Mouse (Mus musculus) lung, postnatal 36 days (tissue): Measurements from ENCODE around the gene Klhdc4.
A peak's percentile ranks its signal among the peaks of the same experiment; 100 is the strongest.

Source experiments
- DNase-seq: peaks from one replicate; pipeline ENCODE4 v3.0.0; 2022; ENCODE audit warnings: mixed read lengths

Gene Klhdc4

DNA sequence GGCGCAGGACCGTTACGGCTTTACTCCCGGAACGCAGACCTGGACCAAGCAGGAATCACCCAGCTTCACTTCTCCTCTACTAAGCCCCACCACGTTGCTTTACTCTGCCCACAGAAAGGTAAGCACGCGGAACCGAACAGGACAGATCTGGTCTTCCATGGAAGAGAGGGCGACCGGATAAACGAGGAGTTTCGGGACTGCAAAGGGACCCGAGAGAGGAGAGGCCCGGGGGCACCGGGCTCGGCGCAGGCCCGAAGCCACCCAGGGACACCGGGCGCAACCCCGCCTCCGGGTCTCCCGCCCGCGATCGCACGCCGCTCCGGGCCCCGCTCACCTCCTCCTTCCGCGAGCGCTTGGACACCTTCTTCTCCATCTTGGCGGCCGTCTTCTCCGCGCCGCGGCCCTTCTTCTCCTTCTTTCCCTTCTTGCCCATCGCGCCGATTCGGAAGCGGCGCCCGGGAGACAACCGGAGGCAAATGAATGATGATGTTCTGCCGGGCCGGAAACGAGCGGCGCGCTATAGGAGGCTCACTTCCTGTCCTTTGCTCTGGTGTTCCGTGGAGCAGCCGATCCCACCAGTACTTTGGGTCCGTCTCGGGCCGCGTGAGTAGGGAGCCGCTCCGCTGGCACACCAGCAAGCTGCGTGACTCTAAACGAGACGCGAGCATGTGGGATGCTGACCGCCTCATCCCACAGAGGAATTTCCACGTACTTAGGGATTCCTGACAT is at the start of gene Klhdc4:
Gene Klhdc4 (minus strand): TSS at position 522 of the 729 bp plus-strand sequence.
- peak; percentile 88 for DNase-seq

DNA sequence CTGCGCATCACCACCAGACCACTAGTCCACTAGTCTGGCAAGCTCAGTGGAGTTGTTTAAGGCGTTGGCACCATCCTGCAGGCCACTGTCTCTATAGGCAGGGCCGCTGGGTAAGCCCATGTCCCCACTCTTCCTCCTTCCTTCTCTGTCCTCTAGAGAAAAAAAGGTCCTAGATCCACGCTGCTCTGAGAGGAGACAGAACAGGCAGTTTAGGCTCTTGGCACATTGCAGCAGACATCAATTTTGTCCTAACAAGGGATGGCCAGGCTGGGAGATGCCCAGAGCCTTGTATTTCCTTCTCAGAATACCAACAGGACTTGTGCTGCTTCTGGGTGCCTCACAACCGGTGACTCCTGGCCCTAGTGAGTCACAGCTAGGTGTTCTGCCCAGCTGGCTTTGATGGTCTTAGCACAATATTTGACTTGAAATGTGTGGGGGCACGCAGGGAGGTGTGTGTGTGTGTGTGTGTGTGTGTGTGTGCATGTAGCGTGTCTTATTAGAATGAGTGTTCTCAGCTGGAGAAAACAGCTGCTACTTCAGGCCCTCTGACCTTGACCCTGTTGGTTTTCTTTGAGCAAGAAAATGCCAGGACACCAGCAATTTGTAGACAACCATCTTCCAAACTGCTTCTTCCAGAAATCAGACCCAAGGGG is 48.6 kb upstream of the Klhdc4 start:
- DNase-seq, result peak; percentile 49

DNA sequence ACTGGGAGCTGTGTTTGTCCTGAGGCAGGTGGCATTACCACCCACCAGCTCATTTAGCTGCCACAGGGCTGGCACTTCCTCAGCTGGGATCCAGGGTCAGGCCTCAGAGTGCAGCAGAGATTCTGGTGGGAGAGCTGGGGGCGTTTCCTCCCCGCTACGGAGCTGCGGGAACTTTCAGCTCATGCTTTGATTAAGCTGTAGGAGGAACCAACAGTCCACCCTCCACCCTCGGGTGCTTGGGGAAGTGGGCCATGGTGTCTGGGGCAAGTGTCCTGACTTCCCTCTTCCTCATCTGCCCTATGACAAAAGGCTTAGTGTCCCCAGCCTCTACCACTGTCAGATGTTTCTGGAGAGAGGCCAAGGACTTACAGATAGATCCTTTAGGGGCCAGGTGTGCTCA is 47.8 kb upstream of the Klhdc4 start:
- peak; percentile 60 for DNase-seq

DNA sequence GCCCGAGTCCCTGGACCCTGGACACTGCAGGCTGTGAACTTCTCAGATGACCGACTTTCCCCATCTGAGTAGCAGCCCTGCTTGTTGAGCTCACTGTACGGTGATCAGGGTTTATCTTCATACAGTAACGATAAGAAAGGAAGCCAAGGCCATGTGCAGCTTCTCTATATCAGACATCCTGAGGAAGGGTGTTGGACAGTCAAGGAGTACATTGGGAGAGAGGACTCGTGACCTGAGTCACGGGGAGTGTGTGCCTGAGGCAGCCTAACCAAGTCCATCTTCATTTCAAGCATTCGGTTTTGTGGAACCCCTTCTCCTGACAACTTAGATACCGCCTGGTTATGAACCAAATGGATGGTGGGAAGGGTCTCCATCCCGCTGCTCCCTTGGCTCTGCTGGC is 46.1 kb upstream of the Klhdc4 start:
- no peak for DNase-seq

DNA sequence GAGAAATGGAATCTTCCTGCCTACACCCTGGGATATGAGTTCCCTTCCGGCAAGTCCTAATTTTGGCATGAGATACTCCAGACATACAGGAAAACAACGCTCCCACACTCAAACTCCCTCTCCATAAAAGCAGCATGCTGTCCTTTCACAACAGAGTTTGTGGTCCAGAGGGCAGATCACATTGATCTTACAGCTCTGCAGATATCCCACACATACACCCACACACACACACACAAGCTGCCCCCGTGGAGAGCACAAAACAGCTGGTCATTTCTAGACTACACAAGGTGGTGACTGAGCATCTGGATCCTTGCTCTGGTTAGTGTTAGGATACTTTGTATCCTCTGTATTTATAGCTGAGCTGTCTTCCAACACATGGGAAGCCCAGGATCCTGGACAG is 45.7 kb upstream of the Klhdc4 start:
- DNase-seq, result no peak

DNA sequence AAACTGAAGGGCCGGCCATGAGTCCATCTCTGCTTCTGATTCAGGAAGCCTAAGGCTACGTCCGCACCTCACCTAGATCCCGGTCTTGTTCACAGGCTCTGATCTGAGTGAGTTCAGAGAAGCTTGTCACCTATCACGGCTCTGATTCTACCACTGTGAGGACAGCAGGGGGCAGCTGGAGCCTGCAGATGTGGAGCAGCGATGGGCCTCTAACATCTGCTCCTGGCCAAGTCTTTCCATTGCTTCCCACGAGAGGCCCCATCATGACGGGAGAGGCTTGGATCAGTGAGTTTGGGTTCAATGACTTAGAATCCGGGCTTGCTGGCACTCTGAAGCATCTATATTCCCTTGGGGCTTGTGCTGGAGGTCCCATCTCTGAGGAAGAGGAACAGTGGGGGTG is 44.7 kb upstream of the Klhdc4 start:
- DNase-seq, result peak; percentile 77

DNA sequence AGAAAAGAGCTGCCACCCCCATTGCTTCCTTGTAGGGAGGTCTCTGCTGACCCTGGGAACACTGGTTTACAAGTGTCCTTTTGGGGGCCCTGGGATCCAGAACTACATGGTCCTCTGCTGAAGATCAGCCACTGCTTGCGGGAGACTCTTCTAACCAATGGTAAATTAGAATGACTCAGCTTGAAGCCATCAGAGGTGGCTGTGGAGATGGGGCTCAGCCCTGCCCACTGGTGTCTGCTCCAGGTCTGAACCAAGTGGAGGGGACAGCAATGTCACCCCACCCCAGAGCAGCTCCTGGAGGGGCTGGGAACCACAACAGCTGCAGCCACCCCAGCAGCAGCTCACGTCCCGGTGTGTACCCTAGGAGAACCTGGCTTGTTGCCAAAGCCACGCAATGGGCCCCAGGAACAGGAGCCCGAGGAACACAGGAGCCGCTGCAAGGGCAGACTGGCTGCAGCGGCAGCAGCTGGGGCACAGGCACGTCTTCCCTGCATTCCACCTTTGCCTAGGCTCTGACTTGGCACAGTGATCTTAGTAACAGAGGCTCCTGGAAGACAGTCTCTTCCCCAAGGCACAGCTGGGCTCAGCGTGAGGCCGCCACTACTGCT is 42.6 kb upstream of the Klhdc4 start:
- no peak for DNase-seq

DNA sequence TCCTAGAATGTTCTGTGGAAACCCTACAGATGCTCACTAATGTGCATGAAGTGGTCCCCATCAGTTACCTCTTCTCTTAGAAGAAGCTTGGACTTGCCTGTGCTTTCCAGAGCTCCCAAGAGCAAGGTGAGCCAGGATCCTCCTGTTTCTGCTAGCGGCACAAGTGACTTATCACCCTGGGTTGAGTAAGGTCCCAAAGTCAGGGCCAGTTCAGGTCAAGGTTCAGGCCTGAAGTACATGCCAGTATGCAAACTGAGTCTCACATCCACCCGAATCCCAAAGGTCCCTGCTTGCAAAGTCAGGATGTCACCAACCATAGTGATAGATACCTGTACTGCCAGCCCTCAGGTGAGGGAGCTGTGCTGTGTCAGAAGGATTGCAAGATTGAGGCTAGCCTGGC is 40.8 kb upstream of the Klhdc4 start:
- DNase-seq, result no peak

DNA sequence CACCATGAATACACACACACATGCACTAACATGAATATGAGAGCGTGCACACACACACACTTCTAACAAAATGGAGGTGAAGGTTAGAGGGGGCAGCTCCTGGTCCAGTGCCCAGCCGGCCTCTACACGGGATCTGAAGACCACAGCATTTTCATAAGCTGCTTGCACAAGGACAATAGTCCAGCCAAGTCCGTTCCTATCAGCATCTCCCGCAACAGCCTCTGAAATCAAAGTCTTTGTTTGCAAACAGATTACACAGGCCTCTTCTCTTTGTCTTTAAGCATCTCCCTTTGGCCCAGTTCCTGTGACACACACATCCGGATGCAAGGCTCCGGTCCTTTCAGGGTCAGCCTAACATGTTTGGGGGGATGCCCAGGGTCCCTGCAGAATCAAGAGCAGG is 39.5 kb upstream of the Klhdc4 start:
- no peak for DNase-seq

DNA sequence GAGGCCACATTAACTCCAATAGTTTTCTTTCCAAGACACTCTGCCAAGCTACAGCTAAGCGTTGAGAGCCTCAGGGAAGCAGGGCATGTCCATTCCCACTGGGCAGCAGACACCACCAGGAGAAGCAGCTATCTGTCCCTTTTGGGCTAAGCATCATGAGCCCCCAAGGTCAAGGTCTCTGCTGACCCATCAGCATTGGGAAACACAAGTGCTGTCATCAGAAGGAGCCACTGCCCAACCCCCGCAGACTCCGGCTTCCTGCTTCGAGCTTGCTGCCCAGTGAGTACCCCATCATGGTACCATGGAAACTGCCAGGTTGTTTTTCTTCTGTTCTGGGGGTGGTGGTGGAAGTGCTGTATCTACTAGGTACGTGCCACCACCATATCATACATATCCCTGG is 38.8 kb upstream of the Klhdc4 start:
- DNase-seq, result no peak

DNA sequence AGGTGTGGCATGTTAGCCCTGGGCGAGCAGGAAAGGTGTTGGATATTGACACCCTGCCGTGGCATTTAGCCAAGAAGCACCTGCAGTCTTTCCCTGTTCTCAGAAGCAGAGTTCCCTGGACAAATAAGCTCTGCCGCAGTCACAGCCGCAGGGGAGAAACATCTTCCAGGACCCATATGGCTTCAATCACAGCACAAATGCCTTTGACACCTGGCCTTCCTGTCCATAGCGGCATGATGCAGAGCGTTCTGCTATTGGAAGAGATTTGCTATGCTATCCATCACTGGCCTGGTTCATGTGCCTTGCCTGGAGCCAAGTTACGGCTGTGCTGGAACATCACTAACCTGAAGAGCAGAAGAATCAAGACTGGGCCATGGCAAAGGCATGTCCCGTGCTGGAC is 36.0 kb upstream of the Klhdc4 start:
- no peak for DNase-seq

DNA sequence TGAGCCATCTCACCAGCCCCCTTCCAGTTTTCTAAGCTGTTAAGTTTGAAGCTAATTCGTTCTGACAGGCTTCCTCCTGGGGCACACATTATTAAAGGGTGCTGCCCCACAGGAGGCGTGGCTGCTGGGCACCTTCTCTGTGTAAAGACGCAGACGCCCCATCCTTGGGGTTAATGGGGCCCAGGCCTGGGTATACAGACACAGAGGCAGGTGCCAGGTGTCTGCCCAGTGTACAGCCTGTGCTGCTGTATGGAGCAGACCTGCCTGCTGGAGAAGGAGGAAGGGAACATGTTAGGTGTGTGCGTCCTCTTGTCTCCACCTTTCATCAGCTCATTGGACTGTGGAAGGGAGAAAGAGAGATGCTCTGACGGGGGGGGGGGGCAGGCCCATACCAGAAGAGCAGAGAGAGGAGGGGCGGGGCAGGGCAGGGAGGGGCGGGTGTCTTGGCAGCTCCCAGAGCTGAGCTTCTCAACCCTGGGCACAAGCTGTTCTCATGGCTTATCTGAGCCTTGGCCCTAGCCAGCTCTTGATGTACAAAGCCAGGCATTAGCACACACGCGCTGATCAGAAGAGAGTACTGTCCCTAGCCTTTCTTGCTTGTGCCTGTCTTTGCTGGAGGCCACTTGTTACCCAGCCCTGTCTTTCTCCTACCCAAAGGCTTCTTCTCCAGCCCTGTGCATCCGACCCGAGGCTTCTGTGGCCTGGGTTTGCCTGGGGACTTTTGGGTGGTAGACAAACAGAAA is 32.6 kb upstream of the Klhdc4 start:
- no peak for DNase-seq

DNA sequence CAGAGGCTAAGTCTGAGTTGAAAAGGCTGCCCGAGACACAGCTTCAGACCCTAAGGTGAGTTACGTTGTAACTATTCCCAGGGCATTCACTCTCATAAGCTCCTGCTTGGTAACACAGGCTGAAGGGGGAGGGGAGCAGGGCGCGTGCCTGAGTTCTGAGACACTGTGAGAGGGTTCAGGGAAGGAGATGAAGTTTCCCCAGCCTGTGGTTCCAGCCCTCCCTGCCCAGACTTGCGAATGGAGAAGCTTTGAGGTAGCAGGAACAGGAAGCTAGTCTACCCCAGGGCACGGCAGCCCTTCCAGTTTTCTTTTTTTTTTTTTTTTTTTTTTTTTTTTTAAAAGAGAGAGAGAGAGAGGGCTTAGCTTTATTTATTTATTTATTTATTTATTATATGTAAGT is 31.9 kb upstream of the Klhdc4 start:
- DNase-seq, result peak; percentile 61

DNA sequence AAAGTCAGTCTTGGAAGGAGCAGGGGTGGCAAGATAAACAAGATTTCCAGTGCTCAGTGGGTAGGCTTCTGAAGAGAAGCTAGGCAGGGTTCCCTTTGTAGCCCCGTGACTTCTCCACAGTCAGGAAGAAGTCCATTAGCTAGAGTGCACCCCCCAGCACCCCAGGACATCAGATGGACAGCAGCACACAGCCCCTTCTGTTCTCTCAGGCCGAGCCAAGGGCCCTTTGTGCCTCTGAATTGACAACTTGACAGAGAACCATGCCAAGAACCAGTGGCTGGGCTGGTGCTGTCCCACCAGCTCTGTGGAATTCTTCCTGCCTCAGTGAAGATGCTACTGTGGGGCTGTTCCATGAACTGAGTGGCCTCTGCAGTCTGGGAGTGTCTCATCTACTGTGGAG is 28.4 kb upstream of the Klhdc4 start:
- no peak for DNase-seq

DNA sequence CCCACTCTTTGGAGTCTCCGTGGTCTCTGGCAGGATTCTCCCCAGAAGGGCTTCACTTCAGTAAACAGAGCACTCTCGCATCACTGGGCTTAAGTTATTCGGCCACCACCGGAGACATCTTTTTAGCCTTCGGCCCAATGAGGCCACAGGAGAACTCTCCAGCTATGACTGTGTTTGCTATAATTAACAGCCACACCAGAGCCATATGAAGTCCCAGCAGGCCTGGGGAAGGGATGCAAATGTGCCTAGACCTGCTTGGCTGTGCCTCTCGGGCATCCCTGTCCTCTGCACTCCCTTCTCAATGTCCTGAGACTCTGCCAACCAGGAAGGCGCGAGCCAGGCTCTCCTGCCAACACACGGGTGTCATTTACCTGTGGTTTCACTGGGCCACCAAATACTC is 28.0 kb upstream of the Klhdc4 start:
- no peak for DNase-seq

DNA sequence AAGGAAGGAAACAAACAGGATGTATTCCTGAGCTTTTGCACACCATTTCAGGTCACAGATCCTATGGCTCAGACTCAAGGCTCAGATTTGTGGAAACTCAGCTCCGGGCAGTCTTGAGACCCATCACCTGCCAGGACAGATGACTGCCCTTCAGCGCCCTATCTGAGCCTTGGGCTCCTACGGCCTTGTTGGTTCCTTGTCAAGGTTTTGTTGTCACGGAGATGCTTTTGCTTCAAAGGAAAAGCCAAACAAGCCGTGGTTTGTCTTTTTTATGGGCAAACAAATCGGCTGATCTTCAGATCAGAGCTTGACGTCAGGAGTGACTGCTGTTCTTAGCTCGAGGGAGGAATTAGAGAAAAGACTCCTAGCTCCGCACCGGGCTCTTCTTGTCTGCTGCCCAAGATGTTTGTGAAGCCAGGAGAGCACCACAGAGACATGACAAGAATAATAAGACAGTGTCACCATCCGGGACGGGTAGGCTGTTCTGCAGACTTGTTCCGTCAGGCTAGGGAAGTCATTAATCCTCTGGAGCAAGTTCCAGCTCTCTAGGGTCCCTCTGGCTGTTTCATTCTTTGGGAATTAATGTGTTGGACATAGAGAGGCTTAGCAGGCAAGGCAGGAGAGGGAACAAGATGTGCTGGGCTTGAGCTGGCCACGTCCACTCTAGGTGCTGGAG is 26.8 kb upstream of the Klhdc4 start:
- DNase-seq, result no peak

DNA sequence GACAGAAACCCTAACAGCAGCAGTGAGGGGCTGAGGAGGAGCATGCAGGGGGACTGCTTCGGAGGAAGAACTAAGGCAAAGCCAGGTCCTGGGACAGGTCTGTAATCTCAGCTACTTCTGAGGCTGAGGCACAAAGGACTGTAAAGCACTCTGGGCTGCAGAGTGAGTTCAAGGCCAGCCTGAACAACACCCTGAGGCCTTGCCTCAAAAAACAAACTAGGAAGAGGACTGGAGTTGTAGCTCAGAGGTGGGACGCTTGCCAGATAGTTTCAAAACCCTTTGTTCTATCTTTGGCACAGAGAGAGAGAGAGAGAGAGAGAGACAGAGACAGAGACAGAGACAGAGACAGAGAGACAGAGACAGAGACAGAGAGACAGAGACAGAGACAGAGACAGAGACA is 24.2 kb upstream of the Klhdc4 start:
- DNase-seq, result no peak

DNA sequence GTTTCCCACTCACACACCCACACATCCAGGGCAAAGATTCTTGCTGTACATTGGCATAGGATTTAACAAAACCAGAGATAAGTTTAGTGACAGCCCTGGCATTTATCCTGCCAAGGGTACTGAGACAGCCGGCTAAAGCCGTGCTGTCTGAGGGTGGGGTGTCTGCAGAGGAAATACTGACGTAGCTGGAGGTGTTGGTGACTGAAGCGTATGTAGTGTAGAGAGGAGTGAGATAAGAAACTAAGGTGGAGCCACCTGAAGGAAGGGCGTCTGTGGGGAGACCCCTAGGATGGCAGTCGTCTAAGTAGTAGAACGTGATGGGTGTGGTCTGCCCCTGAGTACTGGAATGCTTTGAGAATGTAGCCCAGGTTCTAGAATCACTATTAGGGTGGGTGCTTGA is 23.1 kb upstream of the Klhdc4 start:
- no peak for DNase-seq

DNA sequence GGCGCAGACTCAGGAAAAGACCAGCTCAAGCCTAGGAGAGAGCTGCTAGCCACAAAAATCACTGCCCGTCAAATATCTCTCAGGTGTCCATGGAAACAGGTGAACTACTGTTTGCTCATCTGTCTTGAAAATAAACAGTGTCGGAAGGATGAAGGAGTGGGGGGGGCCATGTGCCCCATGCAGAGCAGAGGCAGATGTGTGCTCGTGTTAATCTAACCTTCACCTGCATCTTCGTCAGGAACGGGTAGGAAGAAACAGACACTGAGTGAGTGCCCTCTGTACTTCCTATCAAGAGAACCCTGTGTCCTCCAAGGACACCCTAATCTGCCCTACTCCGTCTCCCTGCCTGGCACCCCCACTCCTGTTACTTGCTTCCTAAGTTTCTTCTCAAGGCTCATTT is 22.3 kb upstream of the Klhdc4 start:
- DNase-seq, result no peak

DNA sequence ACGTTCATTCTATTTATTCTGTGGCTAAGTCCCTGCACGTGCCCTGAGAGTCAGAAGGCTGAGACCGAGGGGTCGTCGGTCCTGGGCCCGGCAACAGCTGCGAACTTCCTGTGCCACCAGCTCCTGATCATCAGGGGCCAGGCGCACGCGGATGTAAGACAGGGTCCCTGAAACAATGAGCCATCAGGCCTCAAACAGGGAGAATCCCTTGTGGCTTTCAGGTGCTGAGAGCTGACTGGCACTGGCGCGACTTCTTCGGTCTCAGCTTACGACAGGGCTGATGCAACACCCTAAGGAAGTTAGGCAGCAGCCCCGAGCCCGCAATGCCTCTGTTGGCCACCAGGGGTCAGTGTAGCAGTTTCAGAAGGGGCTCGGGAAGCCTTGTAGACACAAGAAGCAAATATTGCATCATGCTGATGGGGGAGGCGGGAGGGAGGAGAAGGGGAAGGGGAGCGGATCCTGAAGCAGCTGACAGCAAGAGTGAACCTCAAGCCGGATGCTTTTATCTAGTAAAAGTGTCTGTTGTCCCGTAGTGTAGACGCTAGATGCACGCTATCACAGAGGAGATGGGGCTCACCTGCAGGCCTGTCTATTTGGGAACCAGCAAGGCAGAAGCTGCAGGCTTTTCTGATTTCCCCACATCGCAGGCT is 21.6 kb upstream of the Klhdc4 start:
- peak; percentile 98 for DNase-seq

DNA sequence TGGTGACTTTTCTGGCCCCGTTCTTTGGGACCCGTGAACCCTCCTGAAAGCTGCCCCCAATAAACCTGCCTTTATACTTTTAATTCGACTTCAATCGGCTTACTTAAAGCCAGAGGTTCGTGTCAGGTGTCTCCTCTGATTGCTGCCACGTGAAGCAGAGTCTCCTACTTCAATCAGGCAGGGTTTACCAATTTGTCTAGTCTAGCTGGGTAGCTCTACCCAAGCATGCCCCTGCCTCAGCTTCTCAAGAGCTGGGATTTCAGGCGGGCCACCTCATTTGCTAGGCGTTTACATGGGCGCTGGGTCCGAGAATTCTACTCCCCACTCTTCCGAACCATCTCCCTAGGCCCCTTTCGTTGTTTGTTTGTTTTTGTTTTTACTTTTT is 21.1 kb upstream of the Klhdc4 start:
- no peak for DNase-seq

DNA sequence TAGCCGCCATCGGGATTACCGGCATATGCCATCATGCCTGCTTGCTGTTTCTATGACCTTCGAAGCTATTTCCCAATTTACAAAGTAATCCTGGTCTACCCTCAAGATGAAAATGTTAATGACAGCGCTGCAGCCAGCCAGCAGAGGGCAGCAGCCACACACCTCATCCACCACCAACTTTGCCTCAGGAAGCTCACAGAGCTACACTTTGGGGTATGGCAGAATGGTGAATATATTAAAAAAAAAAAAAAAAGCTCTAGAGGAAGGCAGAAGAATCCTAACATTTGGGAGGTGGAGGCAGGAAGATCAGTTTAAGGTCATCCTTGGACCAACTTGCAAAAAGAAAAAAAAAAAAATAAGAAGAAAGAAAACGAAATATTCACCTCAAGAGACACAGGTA is 20.6 kb upstream of the Klhdc4 start:
- peak; percentile 83 for DNase-seq

DNA sequence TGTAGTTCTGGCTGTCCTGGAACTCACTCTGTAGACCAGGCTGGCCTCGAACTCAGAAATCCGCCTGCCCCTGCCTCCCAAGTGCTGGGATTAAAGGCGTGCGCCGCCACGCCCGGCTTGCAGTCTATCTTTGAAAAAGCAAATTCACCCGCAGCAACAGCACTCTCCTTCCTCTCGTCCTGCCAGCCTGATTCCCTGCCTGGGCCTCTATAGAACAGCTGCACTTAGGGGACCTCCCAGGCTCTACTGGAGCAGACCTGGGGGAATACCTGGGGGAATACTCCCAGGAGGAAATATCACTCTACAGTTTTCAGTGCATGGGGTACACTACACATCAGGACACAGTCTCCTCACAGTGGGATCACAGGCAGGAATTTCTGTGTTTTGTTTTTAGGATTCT is 19.9 kb upstream of the Klhdc4 start:
- no peak for DNase-seq
